Mouse (Mus musculus): ENCODE measurements around the gene Nodal. TPM values are rescaled to one million over a fixed set of nuclear protein-coding genes. Genes with fewer than 3 reads are reported as not detected.
A peak's percentile ranks its signal among the peaks of the same experiment; 100 is the strongest.

The Nodal gene
- 0.03 TPM in 1 of 2 replicates, not detected in the other for polyA plus RNA-seq (2012)

DNA sequence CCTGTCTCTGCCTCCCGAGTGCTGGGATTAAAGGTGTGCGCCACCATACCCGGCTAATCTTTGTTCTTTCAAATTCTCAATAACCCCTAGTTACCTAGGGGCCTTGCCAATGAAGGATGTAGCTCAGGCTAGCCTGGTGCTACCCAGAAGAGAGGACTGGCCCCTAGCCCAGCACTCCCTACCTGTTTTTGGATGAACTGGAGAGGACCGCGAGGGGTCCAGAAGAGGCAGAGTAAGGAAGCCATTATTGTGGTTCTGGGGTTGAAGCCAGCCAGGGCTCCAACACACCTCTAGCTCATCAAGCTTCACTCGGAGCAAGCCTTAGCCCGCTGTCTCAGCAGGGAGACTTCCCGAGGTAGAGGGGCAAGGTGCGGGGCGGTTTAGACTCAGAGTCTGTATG lies at the start of gene Nodal:
TSS of gene Nodal (plus strand) at position 301 of the 400 bp plus-strand sequence.
- H3K36me3 ChIP-seq (ENCODE audit: control insufficient read depth): no peaks in the 10 kb centered on the region; the same call in 1 of the 2 replicates
- peaks cover 45% of the 10 kb centered on the region for H3K4me1 ChIP-seq (ENCODE audit: control insufficient read depth)
- peak within 1 kb of the TSS; percentile 48 for H3K4me3 ChIP-seq (replicated peaks)
- peaks cover 60% of the 10 kb centered on the region for H3K27me3 ChIP-seq (ENCODE audit: control insufficient read depth)
- H3K9me3 ChIP-seq (ENCODE audit: control insufficient read depth, low read length): peaks cover 10% of the 10 kb centered on the region; the same call in 1 of the 2 replicates
- no peak for TF ChIP-seq TAL1 (IDR thresholded peaks at IDR 0.05; ENCODE audit: low read length)
- TF ChIP-seq GATA1 (IDR thresholded peaks at IDR 0.05; ENCODE audit: low read length): no peak

DNA sequence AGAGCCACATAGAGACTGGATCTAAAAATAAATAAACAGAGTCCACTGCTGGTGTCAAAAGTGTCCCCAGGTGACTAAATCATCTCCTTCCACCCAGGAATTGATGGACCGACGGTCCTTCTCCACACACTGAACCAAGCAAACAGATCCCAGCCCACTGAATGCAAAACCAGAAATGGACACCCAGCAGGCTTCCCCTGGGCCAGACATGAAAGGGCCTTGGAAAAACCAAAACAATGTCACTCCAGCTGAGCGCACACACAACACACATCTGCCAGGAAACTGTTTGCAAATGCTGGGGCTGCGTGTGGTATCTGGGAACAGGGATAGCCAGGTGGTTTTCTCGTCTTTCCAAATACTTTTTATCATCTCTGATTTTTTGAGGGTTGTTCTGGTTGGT lies 48.0 kb upstream of the Nodal start:
- Histone ChIP-seq H3K4me1 (ENCODE audit: control insufficient read depth) (peaks cover 2% of the 10 kb centered on the region; the same call in 1 of the 2 replicates), H3K9me3 (ENCODE audit: control insufficient read depth, low read length) (no peaks in the 10 kb centered on the region), H3K27me3 (ENCODE audit: control insufficient read depth) (no peaks in the 10 kb centered on the region), H3K4me3 (replicated peaks) (no peak overlapping the region), H3K36me3 (ENCODE audit: control insufficient read depth) (no peaks in the 10 kb centered on the region)
- TF ChIP-seq TAL1 (IDR thresholded peaks at IDR 0.05; ENCODE audit: low read length) (no peak), GATA1 (IDR thresholded peaks at IDR 0.05; ENCODE audit: low read length) (no peak)

DNA sequence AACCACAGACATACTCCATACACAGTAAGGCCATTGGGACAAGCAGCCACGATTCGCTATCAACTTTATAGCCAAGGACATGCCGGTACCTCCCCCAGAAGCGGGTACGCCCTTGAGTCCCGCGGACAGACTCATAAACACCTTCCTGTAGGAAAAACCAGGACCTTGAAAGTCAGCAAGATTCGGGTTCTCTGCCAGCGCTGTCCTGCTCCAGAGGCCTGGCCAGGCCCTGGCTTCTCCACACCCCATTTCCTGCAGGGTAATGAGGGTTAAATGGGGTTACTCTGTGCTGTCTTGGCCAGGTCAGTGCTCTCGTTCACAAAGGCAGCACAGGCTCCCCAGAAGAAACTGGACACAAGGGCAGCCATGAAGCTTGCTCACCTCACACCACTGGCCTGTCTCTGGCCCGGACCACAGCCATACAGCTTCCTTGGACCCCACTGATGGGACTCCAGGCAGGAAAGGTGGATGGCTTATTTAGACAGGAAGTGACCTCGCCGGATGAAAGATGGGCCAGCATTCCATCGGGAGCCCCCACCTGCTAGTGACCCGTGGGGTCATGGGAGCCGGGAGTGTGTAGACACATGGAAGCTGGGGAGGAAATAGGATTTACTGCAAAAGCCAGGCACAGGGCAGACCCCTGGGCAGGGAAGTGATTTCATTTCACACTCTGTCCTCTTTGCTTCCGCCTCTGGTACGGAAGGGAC lies 47.3 kb upstream of the Nodal start:
- Histone ChIP-seq H3K4me3 (replicated peaks) (no peak overlapping the region), H3K9me3 (ENCODE audit: control insufficient read depth, low read length) (no peaks in the 10 kb centered on the region), H3K36me3 (ENCODE audit: control insufficient read depth) (no peaks in the 10 kb centered on the region), H3K4me1 (ENCODE audit: control insufficient read depth) (peaks cover 2% of the 10 kb centered on the region; the same call in 1 of the 2 replicates), H3K27me3 (ENCODE audit: control insufficient read depth) (no peaks in the 10 kb centered on the region)
- no peak for TF ChIP-seq GATA1 (IDR thresholded peaks at IDR 0.05; ENCODE audit: low read length)
- no peak for TF ChIP-seq TAL1 (IDR thresholded peaks at IDR 0.05; ENCODE audit: low read length)

DNA sequence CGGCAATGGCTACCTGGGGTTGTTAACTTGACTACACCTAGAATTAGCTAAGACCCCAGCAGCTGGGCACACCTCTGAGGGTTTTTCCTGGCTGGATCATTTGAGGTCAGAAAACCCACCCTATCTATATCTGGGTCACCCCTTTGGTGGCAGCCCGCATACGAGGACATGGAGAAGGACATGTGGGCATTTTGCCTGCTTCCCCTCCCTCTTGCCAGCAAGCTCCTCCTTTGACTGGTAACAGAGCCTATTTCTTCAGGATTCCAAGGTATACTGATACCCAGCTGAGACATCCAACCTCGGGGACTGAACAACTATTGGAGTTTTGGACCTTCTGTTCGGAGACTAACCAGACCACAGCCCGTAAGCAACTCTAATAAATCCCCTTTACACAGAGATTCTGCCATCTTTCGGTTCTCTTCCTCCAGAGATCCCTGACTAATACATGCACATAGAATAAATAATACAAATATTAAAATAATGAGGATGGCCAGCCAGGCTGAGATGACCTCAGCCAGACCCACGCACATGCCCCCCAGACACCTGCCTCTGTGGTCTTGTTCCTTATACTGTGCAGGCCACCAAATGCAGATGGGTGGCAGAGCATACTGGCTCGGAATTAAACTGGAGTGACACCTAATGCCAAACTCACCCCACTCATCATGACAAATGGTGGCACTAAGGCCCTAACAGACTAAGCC lies 45.7 kb upstream of the Nodal start:
- Histone ChIP-seq H3K9me3 (ENCODE audit: control insufficient read depth, low read length) (no peaks in the 10 kb centered on the region), H3K4me1 (ENCODE audit: control insufficient read depth) (peaks cover 2% of the 10 kb centered on the region; the same call in 1 of the 2 replicates), H3K4me3 (replicated peaks) (no peak overlapping the region), H3K27me3 (ENCODE audit: control insufficient read depth) (no peaks in the 10 kb centered on the region), H3K36me3 (ENCODE audit: control insufficient read depth) (no peaks in the 10 kb centered on the region)
- no peak for TF ChIP-seq GATA1 (IDR thresholded peaks at IDR 0.05; ENCODE audit: low read length)
- no peak for TF ChIP-seq TAL1 (IDR thresholded peaks at IDR 0.05; ENCODE audit: low read length)

DNA sequence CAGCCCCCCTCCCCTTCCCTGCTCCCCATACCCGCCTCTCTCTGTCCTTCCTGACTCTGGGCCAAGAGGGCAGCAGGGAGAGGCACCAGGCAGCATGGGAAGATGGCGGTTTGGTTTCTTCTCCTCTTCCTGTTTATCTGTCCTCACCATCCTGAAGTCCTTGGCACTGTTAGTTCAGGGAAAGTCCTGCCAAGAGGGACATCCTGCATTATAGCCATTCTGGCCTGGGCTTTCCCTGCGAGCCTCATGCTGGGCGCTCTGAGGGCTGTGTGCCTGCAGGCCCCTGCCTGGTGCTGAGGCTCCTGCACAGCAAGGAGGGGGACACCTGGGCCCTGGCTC lies 45.2 kb upstream of the Nodal start:
- no peaks in the 10 kb centered on the region for H3K27me3 ChIP-seq (ENCODE audit: control insufficient read depth)
- H3K4me1 ChIP-seq (ENCODE audit: control insufficient read depth): peaks cover 2% of the 10 kb centered on the region; the same call in 1 of the 2 replicates
- no peak overlapping the region for H3K4me3 ChIP-seq (replicated peaks)
- H3K36me3 ChIP-seq (ENCODE audit: control insufficient read depth): no peaks in the 10 kb centered on the region
- no peak for TF ChIP-seq GATA1 (IDR thresholded peaks at IDR 0.05; ENCODE audit: low read length)
- no peak for TF ChIP-seq TAL1 (IDR thresholded peaks at IDR 0.05; ENCODE audit: low read length)
- no peaks in the 10 kb centered on the region for H3K9me3 ChIP-seq (ENCODE audit: control insufficient read depth, low read length)

DNA sequence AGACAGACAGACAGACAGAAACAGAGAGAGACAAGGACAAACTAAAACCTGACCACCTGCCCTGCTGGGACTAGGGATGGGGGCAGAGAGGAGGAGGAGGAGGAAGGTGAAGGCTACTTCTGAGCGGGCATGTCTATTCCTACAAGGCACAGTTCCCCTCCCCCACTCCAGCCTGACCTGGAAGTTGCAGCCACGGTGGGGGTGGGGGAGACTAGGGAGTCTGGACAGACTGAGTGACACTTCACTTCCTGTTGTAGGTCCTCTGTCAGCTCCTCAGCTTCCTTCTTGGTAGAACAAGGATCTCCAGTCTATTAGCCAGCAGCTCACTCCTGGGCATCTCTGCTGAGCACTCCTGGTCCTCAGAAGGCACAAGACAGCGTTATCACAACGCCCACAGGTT lies 43.7 kb upstream of the Nodal start:
- no peaks in the 10 kb centered on the region for H3K36me3 ChIP-seq (ENCODE audit: control insufficient read depth)
- H3K9me3 ChIP-seq (ENCODE audit: control insufficient read depth, low read length): no peaks in the 10 kb centered on the region
- no peak for TF ChIP-seq TAL1 (IDR thresholded peaks at IDR 0.05; ENCODE audit: low read length)
- H3K4me3 ChIP-seq (replicated peaks): no peak overlapping the region
- no peaks in the 10 kb centered on the region for H3K27me3 ChIP-seq (ENCODE audit: control insufficient read depth)
- peaks cover 2% of the 10 kb centered on the region; the same call in 1 of the 2 replicates for H3K4me1 ChIP-seq (ENCODE audit: control insufficient read depth)

DNA sequence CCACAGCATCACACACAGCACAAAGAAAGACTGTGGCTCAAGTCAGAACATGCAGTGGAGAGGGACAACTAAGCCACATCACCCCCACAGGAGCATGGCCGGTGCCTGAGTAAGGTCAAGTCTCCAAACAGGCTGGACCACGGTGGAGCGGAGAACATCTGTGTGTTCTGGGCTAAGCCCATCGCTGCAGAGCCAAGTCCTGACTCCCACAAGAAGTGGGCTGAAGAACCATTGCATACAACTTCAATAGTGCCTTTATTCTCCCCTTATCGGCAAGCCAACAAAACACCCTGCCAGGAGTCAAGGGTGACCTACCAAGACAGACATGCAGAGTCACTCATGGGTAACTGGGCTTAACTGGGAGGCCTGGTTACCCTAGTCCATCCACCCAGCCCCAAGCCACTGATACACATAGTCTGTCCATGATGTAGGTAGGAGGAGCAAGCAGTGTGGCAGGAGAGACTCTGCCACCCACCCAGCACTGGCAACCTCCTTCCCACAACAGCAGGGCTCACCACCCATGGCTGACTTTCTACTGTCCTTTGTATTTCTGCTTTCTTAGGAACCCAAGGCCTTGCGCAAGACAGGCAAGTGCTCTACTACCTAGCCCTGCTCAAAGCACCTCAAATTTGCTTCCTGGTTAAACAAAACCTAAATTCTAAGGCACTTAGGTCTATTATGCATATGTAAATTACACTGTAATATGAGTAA lies 42.8 kb upstream of the Nodal start:
- Histone ChIP-seq H3K4me1 (ENCODE audit: control insufficient read depth) (peaks cover 2% of the 10 kb centered on the region; the same call in 1 of the 2 replicates), H3K9me3 (ENCODE audit: control insufficient read depth, low read length) (no peaks in the 10 kb centered on the region)

DNA sequence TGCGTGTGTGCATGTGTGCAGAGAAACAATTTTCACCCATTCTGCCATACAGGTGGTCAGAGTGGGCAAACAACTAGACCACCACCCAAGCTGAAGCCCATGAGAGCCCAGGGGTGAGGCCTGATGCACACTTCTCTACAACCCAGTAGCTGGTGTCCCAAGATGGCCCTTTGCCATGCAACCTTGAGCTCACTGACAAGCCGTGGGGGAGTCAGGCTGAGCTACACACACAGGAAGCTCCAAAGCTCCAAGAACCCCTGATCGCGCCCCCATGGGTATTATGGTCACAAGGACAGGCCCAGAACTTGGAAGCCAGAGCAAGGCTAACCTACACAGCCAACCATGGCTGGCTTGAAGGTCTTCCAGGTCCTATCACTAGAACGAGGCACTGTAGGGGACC lies 39.7 kb upstream of the Nodal start:
- Histone ChIP-seq H3K4me3 (replicated peaks) (no peak overlapping the region), H3K36me3 (ENCODE audit: control insufficient read depth) (no peaks in the 10 kb centered on the region), H3K27me3 (ENCODE audit: control insufficient read depth) (peaks cover 35% of the 10 kb centered on the region), H3K4me1 (ENCODE audit: control insufficient read depth) (peaks cover 7% of the 10 kb centered on the region), H3K9me3 (ENCODE audit: control insufficient read depth, low read length) (no peaks in the 10 kb centered on the region; the same call in 1 of the 2 replicates)
- no peak for TF ChIP-seq GATA1 (IDR thresholded peaks at IDR 0.05; ENCODE audit: low read length)
- TF ChIP-seq TAL1 (IDR thresholded peaks at IDR 0.05; ENCODE audit: low read length): no peak

More for the DNA sequence above, 42.8 kb upstream of the Nodal start:
- H3K4me3 ChIP-seq (replicated peaks): no peak overlapping the region
- TF ChIP-seq GATA1 (IDR thresholded peaks at IDR 0.05; ENCODE audit: low read length) (no peak), TAL1 (IDR thresholded peaks at IDR 0.05; ENCODE audit: low read length) (no peak)
- H3K36me3 ChIP-seq (ENCODE audit: control insufficient read depth): no peaks in the 10 kb centered on the region
- peaks cover 4% of the 10 kb centered on the region for H3K27me3 ChIP-seq (ENCODE audit: control insufficient read depth)

DNA sequence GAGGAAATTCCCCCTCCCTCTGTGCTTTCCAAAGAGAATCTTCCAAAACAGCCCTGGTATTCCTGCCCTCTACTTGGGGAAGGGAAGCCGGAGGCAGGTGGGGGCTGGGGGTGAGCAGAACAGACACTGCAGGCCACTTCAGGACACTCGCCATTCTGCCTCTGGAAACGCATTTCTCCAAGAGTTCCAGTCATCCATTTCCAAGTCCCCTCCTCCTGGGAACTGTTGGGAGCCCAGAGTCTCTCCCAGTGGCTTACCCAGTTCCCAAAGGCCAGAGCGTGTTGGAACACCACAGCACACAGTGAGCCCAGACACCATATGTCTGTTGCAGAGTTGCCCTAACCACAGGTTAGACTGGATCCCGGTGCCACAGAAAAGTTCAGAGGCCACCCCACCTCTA lies 39.1 kb upstream of the Nodal start:
- peaks cover 14% of the 10 kb centered on the region for H3K4me1 ChIP-seq (ENCODE audit: control insufficient read depth)
- H3K27me3 ChIP-seq (ENCODE audit: control insufficient read depth): peaks cover 41% of the 10 kb centered on the region
- no peak overlapping the region for H3K4me3 ChIP-seq (replicated peaks)
- H3K9me3 ChIP-seq (ENCODE audit: control insufficient read depth, low read length): no peaks in the 10 kb centered on the region; the same call in 1 of the 2 replicates
- H3K36me3 ChIP-seq (ENCODE audit: control insufficient read depth): no peaks in the 10 kb centered on the region
- TF ChIP-seq TAL1 (IDR thresholded peaks at IDR 0.05; ENCODE audit: low read length): no peak
- TF ChIP-seq GATA1 (IDR thresholded peaks at IDR 0.05; ENCODE audit: low read length): no peak
